Mouse (Mus musculus): ENCODE results near the gene Pnlip. TPM values are rescaled to one million over a fixed set of nuclear protein-coding genes. Genes with fewer than 3 reads are reported as not detected.

The Pnlip gene
- total and polyA plus RNA-seq, 3 experiments: not detected

DNA sequence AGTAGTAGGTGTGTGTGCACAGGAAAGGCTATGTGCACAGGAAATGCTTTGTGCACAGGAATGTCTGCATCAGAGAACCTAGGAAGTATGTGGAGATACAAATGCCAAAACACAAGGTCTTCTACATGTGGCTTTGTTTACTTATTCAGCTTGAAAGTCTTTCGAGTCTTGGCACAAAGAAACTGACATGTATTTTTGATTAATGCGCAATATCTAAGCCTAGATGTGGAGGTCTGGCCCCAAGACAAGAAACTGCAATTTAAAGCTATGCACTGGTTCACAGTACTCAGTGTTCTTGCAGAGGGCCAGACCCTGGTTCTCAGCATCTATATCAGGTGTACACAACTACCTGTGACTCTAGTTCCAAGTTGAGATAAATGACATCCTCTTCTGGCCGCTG, 31.6 kb upstream of the Pnlip start:
- no peaks in the 10 kb centered on the region for H3K27me3 ChIP-seq (ENCODE audit: control insufficient read depth in 1 of 2, insufficient read depth in 2 of 2, low read length in 2 of 2)
- TF ChIP-seq CTCF (IDR thresholded peaks at IDR 0.05 in 2 of 3, conservative IDR thresholded peaks at IDR 0.05 in 1 of 3; ENCODE audit: control insufficient read depth in 1 of 3, insufficient read depth in 1 of 3, low read depth in 2 of 3, low read length in 3 of 3, poor library complexity in 1 of 3, severe bottlenecking in 1 of 3) (no peak), NELFE (IDR thresholded peaks at IDR 0.05; ENCODE audit: low read depth, low read length) (no peak), USF1 (IDR thresholded peaks at IDR 0.05; ENCODE audit: low read depth, low read length) (no peak), MYB (IDR thresholded peaks at IDR 0.05; ENCODE audit: low read depth, low read length) (no peak), TBP (IDR thresholded peaks at IDR 0.05; ENCODE audit: low read depth, low read length) (no peak), JUND (IDR thresholded peaks at IDR 0.05; ENCODE audit: low read depth, low read length) (no peak), TCF12 (IDR thresholded peaks at IDR 0.05; ENCODE audit: low read depth, low read length) (no peak), POLR2AphosphoS5 (IDR thresholded peaks at IDR 0.05; ENCODE audit: borderline replicate concordance, low read depth, low read length) (no peak), ZC3H11A (IDR thresholded peaks at IDR 0.05; ENCODE audit: low read depth, low read length) (no peak), CHD2 (IDR thresholded peaks at IDR 0.05; ENCODE audit: low read length) (no peak), BHLHE40 (IDR thresholded peaks at IDR 0.05; ENCODE audit: borderline replicate concordance, low read depth, low read length) (no peak), POLR2A (IDR thresholded peaks at IDR 0.05; ENCODE audit: control insufficient read depth in 1 of 2, insufficient read depth in 1 of 2, low read depth in 1 of 2, low read length in 2 of 2, poor library complexity in 1 of 2) (no peak), SIN3A (IDR thresholded peaks at IDR 0.05; ENCODE audit: low read length) (no peak), MYC (IDR thresholded peaks at IDR 0.05; ENCODE audit: low read depth, low read length) (no peak), GATA1 (IDR thresholded peaks at IDR 0.05; ENCODE audit: low read depth, low read length) (no peak), ELF1 (IDR thresholded peaks at IDR 0.05; ENCODE audit: low read depth, low read length) (no peak), RAD21 (IDR thresholded peaks at IDR 0.05; ENCODE audit: low read depth, low read length) (no peak)
- no peak for DNase-seq (ENCODE audit: low read depth, low spot score)
- H3K4me1 ChIP-seq (ENCODE audit: control insufficient read depth in 1 of 2, insufficient read depth in 2 of 2, low read length in 2 of 2): no peaks in the 10 kb centered on the region
- H3K4me3 ChIP-seq (ENCODE audit: control insufficient read depth in 1 of 2, insufficient read depth in 1 of 2, low read depth in 2 of 2, low read length in 2 of 2): no peak overlapping the region
- no peak overlapping the region for H3K27ac ChIP-seq (ENCODE audit: control insufficient read depth, low read depth, low read length)
- H3K9me3 ChIP-seq (replicated peaks; ENCODE audit: insufficient read depth, low read length): no peaks in the 10 kb centered on the region
- no peaks in the 10 kb centered on the region for H3K36me3 ChIP-seq (ENCODE audit: control insufficient read depth in 1 of 2, insufficient read depth in 2 of 2, low read length in 2 of 2)
- H3K9ac ChIP-seq (ENCODE audit: control insufficient read depth, low read depth, low read length, poor library complexity, severe bottlenecking): no peak overlapping the region
- no peaks in the 10 kb centered on the region for H3K79me2 ChIP-seq (ENCODE audit: control insufficient read depth, insufficient read depth, low read length, poor library complexity)

DNA sequence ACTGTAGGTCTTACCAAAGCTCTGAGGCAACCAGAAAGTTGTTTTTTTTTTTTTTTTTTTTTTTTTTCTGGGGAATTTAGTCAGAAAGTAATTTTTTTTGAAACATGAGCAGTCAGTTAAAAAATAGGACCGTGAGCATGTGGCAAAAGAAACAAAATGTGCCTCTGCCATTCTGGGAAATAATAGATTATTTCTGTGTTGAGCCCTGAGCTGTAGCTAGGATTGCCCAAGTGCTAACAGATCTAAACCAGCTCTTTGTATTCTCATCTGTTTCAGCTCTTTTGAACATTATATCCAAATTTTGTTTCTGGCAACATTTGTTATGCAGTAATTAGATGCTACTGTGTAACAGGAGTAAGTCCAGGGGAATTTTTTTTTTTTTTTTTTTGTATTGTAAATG, 30.7 kb upstream of the Pnlip start:
- Histone ChIP-seq H3K4me3 (ENCODE audit: control insufficient read depth in 1 of 2, insufficient read depth in 1 of 2, low read depth in 2 of 2, low read length in 2 of 2) (no peak overlapping the region), H3K79me2 (ENCODE audit: control insufficient read depth, insufficient read depth, low read length, poor library complexity) (no peaks in the 10 kb centered on the region), H3K9me3 (replicated peaks; ENCODE audit: insufficient read depth, low read length) (no peaks in the 10 kb centered on the region), H3K27ac (ENCODE audit: control insufficient read depth, low read depth, low read length) (no peak overlapping the region), H3K27me3 (ENCODE audit: control insufficient read depth in 1 of 2, insufficient read depth in 2 of 2, low read length in 2 of 2) (no peaks in the 10 kb centered on the region), H3K9ac (ENCODE audit: control insufficient read depth, low read depth, low read length, poor library complexity, severe bottlenecking) (no peak overlapping the region), H3K4me1 (ENCODE audit: control insufficient read depth in 1 of 2, insufficient read depth in 2 of 2, low read length in 2 of 2) (no peaks in the 10 kb centered on the region), H3K36me3 (ENCODE audit: control insufficient read depth in 1 of 2, insufficient read depth in 2 of 2, low read length in 2 of 2) (no peaks in the 10 kb centered on the region)
- DNase-seq (ENCODE audit: low read depth, low spot score): no peak
- TF ChIP-seq ELF1 (IDR thresholded peaks at IDR 0.05; ENCODE audit: low read depth, low read length) (no peak), BHLHE40 (IDR thresholded peaks at IDR 0.05; ENCODE audit: borderline replicate concordance, low read depth, low read length) (no peak), TCF12 (IDR thresholded peaks at IDR 0.05; ENCODE audit: low read depth, low read length) (no peak), GATA1 (IDR thresholded peaks at IDR 0.05; ENCODE audit: low read depth, low read length) (no peak), SMC3 (IDR thresholded peaks at IDR 0.05; ENCODE audit: low read depth, low read length) (no peak)
